Mouse (Mus musculus) spleen, adult 12 weeks (tissue): ENCODE results near the gene Mxra7.

Experiments used
- DNase-seq: peaks from one replicate; pipeline ENCODE4 v3.0.0; 2022; ENCODE audit warnings: low spot score

Mxra7 gene

DNA sequence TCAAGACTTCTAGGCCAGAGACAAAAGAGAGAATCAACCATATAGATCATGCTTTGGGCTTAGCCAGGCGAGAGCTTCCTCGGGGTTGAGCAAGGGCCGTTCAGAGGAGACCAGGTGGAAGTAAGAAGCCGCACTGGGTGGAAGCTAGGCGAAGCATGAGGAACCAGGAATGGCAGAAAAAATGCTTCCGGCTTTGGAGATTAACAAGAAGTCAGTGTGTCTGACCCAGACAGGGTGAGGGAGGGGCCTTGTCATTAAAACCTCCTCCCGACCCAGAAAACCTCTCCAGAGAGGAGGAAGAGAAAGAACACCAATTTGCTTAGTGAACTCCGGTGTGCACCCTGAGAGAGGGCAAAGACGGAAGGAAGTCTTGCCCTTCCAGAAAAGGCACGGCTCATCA lies 43.6 kb downstream of the Mxra7 start:
- no peak for DNase-seq

DNA sequence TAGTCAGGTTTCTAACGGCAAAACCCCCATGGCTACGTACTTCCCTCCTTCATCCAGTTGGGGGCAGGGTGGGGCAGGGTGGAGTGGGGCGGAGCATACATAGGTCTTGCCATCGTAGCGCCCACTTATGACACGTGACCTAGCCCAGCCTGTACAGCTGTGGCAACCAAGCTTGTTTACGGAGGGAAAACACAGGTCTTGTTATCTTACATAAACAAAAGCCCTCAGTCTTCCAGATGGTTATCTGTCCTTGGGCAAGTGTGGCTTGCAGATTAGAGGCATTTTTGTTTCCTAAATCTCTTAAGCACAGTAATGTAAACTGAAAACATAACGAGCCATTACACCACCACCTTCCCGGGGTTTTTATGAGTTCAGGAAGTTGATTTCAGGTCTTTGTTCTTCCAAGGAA lies 45.1 kb downstream of the Mxra7 start:
- peak; percentile 49 for DNase-seq

DNA sequence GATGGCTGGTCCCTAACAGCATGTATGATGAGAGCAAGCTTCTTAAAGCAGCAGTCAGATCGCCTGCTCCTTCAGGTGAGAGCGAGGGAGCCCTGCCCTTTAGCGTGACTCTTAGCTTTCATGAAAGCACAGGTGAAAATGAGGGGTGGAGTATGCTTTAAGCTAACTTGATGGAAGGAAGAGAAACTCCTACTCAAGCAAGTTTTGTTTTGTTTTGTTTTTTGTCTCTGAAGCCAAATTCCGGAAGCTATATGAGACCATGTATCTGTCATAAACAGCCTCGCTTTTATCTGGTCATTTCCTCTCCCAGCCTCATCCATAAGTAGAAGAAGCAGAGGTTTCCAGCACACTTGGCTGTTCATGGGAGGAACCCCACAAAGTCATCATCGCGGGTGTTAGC lies 52.4 kb downstream of the Mxra7 start, which contains the start of gene St6galnac1:
Gene St6galnac1, minus strand, starts transcription at position 101 of the 400 bp plus-strand sequence.
- no peak for DNase-seq

DNA sequence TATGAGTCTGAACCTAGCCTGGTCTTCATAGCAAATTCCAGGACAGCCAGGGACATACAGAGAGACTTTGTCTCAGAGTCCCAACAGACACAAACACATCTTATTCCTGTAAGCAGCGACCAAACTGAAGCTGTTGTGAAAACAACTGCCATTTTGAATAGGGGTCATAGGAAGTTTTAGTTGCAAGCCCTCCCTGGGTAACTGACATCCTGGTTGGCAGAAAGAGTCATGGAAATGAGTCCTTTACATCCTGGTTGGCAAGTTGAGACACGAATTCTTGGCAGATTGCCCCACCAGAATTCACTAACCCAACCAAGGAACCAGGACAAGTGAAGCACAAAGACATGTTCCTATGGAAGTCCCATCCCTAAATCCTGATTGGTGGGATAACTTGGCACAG lies 54.6 kb downstream of the Mxra7 start:
- no peak for DNase-seq

DNA sequence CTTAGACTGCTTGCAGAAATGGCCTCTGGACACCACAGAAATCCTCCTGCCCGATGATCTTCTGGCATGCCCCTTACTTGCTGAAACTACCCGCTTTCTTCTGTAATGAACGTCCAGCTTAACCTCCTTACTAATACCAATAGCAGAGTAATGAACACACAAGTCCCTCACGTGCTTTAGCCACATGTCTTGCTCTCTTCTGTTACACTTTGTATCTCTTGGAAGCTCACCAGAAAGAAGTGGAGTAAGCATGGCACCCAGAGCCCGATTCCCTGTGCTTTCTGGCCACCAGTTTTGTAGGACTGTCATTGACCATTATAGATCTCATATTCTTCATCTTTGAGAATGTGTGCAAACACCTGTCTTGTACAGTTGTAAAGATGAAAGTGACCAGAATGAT lies 58.0 kb downstream of the Mxra7 start:
- no peak for DNase-seq

DNA sequence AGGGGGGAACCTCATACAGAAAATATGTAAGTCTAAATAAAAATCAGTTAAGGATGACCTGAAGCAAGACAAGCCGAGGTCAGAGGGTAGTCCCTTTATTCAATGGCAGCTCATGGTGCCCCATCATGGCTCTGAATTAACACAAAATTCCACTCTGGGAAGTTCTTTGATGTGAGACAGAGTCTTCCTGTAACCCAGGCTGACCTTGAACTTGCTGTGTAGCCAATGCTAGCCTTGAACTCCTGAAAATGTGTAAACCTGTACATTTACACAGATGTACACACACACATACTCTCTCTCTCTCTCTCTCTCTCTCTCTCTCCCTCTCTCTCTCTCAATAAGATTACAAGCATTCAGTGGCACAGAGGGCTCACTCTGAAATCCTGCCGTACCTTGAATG lies 62.9 kb downstream of the Mxra7 start:
- DNase-seq, result no peak

DNA sequence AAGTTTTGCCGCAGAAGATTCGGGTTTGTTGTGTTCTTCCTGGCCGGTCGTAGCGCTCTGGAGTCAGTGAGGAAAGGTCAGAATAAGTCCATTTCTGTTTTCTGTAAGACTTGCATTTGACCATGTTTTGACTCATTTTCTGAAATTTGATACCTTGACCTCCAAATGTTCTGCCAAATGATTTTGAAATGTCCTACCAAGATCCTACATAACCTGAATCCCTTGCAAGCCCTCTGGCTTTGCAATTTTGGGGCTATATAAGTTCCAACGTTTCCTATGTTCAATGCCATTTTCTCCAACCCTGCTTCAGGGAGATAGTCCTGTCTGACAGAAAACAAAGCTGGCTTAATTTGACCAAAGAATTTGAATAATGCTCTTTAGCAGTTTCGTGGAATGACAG lies 63.5 kb downstream of the Mxra7 start:
- DNase-seq, result no peak

DNA sequence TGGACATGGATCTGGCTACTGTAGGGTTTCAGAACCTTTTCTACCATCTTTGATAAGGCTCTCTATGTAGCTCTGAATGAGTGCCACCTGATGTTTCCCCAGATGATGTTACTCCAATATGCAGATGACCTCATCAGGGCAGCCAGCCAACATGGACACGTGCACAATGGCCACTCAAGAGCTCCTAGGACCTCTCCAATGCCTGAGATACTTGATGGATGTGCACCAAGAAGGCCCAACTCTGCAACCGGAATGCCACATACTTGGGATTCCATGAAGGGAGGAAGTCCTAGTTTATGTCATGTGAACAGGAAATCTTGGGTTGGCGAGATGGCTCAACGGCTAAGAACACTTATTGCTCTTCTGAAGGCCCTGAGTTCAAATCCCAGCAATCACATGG lies 72.7 kb downstream of the Mxra7 start:
- no peak for DNase-seq

DNA sequence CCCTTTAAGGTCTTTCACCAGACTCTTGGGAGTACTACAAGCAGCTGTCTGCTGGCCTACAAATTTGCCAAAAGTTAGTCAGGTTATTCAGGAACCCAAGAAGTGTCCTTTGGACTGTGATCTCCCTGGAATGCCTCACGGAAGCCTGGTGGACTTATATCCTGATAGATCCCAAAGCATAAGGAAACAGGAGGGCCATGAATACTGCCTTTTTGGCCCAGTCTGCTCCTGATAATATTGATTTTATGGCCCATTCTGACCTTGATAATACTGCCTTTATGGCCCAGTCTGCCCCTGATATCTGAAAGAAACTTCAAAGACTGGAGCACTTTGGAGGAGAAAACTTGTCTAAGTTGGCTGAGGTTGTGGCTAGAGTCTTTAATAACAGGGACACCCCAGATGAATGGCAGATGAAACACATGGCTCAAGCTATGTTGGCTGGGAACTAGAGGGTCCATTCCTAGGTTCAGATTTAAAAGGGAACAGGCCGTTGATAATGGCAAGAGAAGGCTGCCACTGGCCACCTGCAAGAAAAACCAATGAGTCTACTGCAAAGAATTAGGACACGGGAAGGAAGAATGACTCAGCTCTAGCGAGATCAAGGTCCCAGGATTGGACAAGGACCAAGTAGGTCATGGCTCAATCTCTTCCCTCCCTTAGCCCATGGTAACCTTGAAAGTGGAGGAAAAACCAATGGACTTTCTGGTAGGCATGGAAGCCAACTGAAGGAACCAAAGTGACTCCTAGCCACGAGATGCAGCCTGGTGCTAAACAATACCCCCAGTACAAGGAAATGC lies 74.0 kb downstream of the Mxra7 start:
- no peak for DNase-seq
